Mouse (Mus musculus) erythroblast, embryonic 14.5 days (primary cell): ENCODE measurements around the gene Socs3. TPM values are rescaled to one million over a fixed set of nuclear protein-coding genes. Genes with fewer than 3 reads are reported as not detected.

Source experiments
- H3K27me3 ChIP-seq: 2 replicates; pipeline ENCODE4 v1.6.1; 2012; ENCODE audit warnings: inconsistent platforms; ENCODE audit not compliant: control insufficient read depth
- H3K36me3 ChIP-seq: 2 replicates; pipeline ENCODE4 v1.6.1; 2012; ENCODE audit warnings: mild to moderate bottlenecking, inconsistent platforms; ENCODE audit not compliant: control insufficient read depth
- H3K4me1 ChIP-seq: 2 replicates; pipeline ENCODE4 v1.6.1; 2012; ENCODE audit warnings: inconsistent platforms; ENCODE audit not compliant: control insufficient read depth
- H3K4me3 ChIP-seq: replicated peaks from 2 replicates; pipeline ENCODE3; 2012; ENCODE audit warnings: moderate library complexity, mild to moderate bottlenecking, inconsistent platforms
- H3K9me3 ChIP-seq: 2 replicates; pipeline ENCODE4 v1.6.1; 2012; ENCODE audit warnings: low read length, inconsistent platforms, mixed read lengths; ENCODE audit not compliant: control insufficient read depth
- GATA1 ChIP-seq: IDR thresholded peaks from 2 replicates; pipeline ENCODE4 v1.6.1; 2012; ENCODE audit warnings: low read length, inconsistent platforms, mixed read lengths
- TAL1 ChIP-seq: IDR thresholded peaks from 3 replicates; pipeline ENCODE4 v1.6.1; 2012; ENCODE audit warnings: low read length, inconsistent platforms, mixed read lengths
- polyA plus RNA-seq: library from polyadenylated mRNA; stranded (reverse); fragments of >175 nt; gene quantifications from 2 replicates; pipeline ENCODE4 v1.2.3, GENCODE M21; 2012

The Socs3 gene
- 1.9 and 2.0 TPM in 2 replicates for polyA plus RNA-seq

- no peak for TF ChIP-seq GATA1
- no peak for TF ChIP-seq TAL1
- Histone ChIP-seq H3K9me3 (peaks cover 16% of the 10 kb centered on the region), H3K36me3 (peaks cover 27% of the 10 kb centered on the region), H3K4me3 (peak within 1 kb of the TSS; percentile 76), H3K4me1 (peaks cover 52% of the 10 kb centered on the region), H3K27me3 (peaks cover 93% of the 10 kb centered on the region)
Measured at GRCm38 (mm10) chr11:117969945-117970872, at the start of gene Socs3. Gene Socs3 (minus strand): TSS chr11:117970047.

GRCm38 (mm10) chr11:118018328-118018727, 48.5 kb upstream of the Socs3 start:
- Histone ChIP-seq H3K36me3 (peaks cover 99% of the 10 kb centered on the region), H3K4me3 (no peak overlapping the region), H3K27me3 (no peaks in the 10 kb centered on the region), H3K4me1 (peaks cover 10% of the 10 kb centered on the region), H3K9me3 (peaks cover 7% of the 10 kb centered on the region)
- no peak for TF ChIP-seq GATA1
- no peak for TF ChIP-seq TAL1

- TF ChIP-seq TAL1 (no peak), GATA1 (no peak)
- Histone ChIP-seq H3K9me3 (peaks cover 7% of the 10 kb centered on the region), H3K4me3 (no peak overlapping the region), H3K36me3 (peaks cover 99% of the 10 kb centered on the region), H3K4me1 (peaks cover 10% of the 10 kb centered on the region), H3K27me3 (no peaks in the 10 kb centered on the region)
Measured at GRCm38 (mm10) chr11:118015381-118016145, 45.7 kb upstream of the Socs3 start.

GRCm38 (mm10) chr11:118014391-118014995, 44.6 kb upstream of the Socs3 start:
- peaks cover 98% of the 10 kb centered on the region for H3K36me3 ChIP-seq
- no peak overlapping the region for H3K4me3 ChIP-seq
- TF ChIP-seq GATA1 (no peak), TAL1 (no peak)
- no peaks in the 10 kb centered on the region for H3K27me3 ChIP-seq
- H3K9me3 ChIP-seq = peaks cover 7% of the 10 kb centered on the region
- H3K4me1 ChIP-seq = peaks cover 14% of the 10 kb centered on the region

GRCm38 (mm10) chr11:118013339-118013738, 43.5 kb upstream of the Socs3 start:
- H3K36me3 ChIP-seq = peaks cover 98% of the 10 kb centered on the region
- no peak overlapping the region for H3K4me3 ChIP-seq
- peaks cover 6% of the 10 kb centered on the region for H3K9me3 ChIP-seq
- TF ChIP-seq GATA1 (no peak), TAL1 (no peak)
- H3K27me3 ChIP-seq = no peaks in the 10 kb centered on the region
- H3K4me1 ChIP-seq = peaks cover 25% of the 10 kb centered on the region

GRCm38 (mm10) chr11:118012595-118012994, 42.7 kb upstream of the Socs3 start:
- Histone ChIP-seq H3K36me3 (peaks cover 98% of the 10 kb centered on the region), H3K27me3 (no peaks in the 10 kb centered on the region), H3K4me3 (no peak overlapping the region), H3K4me1 (peaks cover 33% of the 10 kb centered on the region), H3K9me3 (no peaks in the 10 kb centered on the region)
- no peak for TF ChIP-seq GATA1
- no peak for TF ChIP-seq TAL1

GRCm38 (mm10) chr11:118009865-118010571, 40.2 kb upstream of the Socs3 start:
- Histone ChIP-seq H3K36me3 (peaks cover 97% of the 10 kb centered on the region), H3K4me1 (peaks cover 47% of the 10 kb centered on the region), H3K9me3 (no peaks in the 10 kb centered on the region), H3K4me3 (no peak overlapping the region), H3K27me3 (no peaks in the 10 kb centered on the region)
- TF ChIP-seq TAL1 = no peak
- TF ChIP-seq GATA1 = no peak

- H3K9me3 ChIP-seq = no peaks in the 10 kb centered on the region
- peaks cover 41% of the 10 kb centered on the region for H3K4me1 ChIP-seq
- H3K27me3 ChIP-seq = no peaks in the 10 kb centered on the region
- peaks cover 97% of the 10 kb centered on the region for H3K36me3 ChIP-seq
- TF ChIP-seq GATA1 (no peak), TAL1 (no peak)
- H3K4me3 ChIP-seq = no peak overlapping the region
Measured at GRCm38 (mm10) chr11:118008843-118009242, 39.0 kb upstream of the Socs3 start.
